Mouse (Mus musculus): ENCODE data around the gene Tecpr2. TPM values are rescaled to one million over a fixed set of nuclear protein-coding genes. Genes with fewer than 3 reads are reported as not detected.

Gene Tecpr2
- total RNA-seq, 2 experiments from 2014 or later: 1.3 to 3.1 TPM

DNA sequence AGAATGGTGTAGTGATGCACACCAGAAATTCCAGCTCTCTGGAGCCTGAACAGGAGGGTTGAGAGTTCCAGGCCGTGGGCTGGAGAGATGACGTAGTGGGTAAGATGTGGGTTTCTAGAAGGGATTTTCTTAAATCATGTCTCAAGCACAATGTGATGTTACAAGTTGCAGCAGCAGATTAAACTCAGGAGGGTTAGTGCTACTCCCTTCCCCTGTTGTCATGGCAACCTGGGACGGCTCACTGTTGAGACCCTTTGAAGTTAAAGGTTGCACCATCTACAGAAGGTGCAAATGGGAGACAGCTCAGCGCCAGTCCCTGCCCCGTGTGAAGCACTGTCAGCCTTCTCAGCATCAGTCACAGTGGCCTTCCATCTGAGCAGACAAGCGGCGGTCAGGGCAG lies 27.8 kb upstream of the Tecpr2 start:
- no peak for ATAC-seq (replicated peaks; ENCODE audit: low FRiP score, poor library complexity, severe bottlenecking)

DNA sequence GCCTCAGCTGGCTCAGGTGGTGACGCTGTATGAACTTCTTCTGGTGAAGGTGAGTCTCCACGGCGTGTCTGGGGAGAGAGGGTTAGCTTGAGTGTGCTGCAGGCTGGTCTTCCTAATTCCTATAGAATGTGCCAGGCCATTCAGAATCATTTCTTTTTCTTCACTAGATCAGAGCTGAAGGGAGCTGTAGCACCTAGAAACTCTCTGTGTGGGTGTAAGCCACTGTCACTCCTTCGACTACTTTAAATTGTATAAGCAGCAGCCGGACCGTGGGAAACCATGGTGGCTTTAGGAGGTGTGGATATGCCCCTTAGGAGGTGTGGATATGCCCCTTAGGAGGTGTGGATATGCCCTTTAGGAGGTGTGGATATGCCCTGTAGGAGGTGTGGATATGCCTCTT lies 25.1 kb upstream of the Tecpr2 start:
- no peak for ATAC-seq (replicated peaks; ENCODE audit: low FRiP score, poor library complexity, severe bottlenecking)

DNA sequence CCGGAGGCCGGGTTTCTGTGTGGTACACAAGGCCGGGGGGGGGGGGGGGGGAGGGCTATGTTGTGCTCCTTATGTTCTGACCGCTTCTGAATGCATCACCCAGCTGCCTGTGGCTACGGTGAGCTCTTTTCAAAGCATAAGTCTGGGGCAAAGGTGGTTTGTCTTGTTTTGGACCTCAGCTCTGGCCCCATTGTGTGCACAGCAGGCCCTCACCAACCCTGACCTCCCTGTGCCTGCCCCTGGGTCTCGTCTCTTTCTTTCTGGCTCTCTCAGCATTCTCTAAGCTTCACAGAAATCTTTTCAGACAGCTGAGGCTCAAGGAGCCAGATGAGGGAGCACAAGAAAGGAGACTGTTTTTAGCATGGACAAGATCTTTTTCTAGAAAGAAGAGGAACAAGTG lies 23.5 kb upstream of the Tecpr2 start:
- no peak for ATAC-seq (replicated peaks; ENCODE audit: low FRiP score, poor library complexity, severe bottlenecking)

- no peak for ATAC-seq (replicated peaks; ENCODE audit: low FRiP score, poor library complexity, severe bottlenecking)
Measured at GRCm38 (mm10) chr12:110865989-110866388, 23.1 kb upstream of the Tecpr2 start.

DNA sequence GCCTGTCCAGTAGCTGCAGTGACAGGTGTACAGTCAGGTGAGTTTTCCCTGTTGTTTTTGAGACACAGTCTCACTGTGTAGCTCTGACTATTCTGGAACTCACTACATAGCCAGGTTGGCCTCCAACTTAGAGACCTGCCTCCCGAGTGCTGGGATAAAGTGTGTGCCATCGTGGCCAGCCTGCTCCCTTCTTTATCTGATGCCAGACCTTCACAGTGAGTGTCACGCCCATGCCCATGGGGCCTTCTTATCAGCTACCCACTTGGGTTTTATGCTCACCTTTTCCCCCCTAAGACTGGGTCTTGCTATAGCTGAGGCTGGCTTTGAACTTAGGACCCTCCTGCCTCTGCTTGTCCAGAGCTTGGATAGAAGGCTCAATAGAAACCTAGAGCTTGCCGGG lies 19.0 kb upstream of the Tecpr2 start:
- ATAC-seq (replicated peaks; ENCODE audit: low FRiP score, poor library complexity, severe bottlenecking): peak; percentile 86

DNA sequence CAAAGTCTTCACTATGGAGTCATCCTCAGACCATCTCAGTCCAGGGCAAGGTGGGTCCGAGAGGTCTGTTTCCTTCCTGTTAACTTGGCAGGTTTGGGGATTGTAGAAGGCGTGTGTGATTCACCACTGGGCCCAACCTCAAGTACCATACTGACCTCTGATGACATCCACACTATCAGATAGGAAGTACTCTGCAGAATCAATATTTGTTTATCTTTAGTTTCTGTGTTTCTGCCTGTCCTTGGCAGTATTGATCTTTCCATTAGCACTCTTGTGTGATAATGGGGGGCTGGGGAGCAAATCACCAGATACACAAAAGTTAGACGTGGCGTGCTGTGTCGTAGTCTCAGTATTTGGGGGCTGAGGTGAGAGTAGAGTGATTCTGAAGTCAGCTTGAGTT lies 17.8 kb upstream of the Tecpr2 start:
- no peak for ATAC-seq (replicated peaks; ENCODE audit: low FRiP score, poor library complexity, severe bottlenecking)

DNA sequence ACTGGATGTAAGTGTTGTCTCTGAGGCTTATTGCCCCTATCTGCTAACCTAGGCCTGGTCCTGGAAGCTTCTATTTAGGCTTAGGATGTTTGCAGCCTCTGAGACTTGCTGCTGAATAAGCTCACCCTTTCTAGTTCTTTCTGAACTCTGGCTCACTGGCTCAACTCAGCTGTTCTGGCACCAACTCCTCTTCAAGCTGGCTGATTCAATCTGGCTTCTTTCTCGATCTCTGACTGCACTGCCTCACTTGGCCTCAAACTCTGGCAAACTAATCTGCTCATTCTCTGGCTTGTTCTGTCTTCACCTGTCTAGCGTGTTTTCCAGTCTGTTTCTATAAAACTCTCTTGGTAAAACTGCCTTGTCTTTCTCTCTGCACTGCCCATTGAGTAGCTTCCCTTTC lies 13.7 kb upstream of the Tecpr2 start:
- no peak for ATAC-seq (replicated peaks; ENCODE audit: low FRiP score, poor library complexity, severe bottlenecking)

GRCm38 (mm10) chr12:110882291-110882690 lies 6.8 kb upstream of the Tecpr2 start:
- ATAC-seq (replicated peaks; ENCODE audit: low FRiP score, poor library complexity, severe bottlenecking): no peak

DNA sequence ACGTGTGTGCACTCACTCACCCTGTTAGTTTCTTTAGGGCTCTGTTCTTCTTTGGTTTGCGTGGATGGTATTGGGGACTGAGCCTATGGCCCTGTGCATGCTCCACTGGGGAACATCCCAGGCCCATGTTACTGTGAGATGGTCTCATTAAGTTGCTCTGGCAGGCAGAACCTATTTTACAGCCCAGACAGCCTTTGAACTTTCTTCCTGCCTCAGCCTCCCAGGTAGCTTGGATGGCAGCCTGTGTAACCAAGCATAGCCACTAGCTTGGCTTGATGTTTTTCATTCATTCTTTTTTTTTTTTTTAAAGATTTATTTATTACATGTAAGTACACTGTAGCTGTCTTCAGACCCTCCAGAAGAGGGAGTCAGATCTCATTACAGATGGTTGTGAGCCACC lies 3.8 kb upstream of the Tecpr2 start:
- no peak for ATAC-seq (replicated peaks; ENCODE audit: low FRiP score, poor library complexity, severe bottlenecking)

DNA sequence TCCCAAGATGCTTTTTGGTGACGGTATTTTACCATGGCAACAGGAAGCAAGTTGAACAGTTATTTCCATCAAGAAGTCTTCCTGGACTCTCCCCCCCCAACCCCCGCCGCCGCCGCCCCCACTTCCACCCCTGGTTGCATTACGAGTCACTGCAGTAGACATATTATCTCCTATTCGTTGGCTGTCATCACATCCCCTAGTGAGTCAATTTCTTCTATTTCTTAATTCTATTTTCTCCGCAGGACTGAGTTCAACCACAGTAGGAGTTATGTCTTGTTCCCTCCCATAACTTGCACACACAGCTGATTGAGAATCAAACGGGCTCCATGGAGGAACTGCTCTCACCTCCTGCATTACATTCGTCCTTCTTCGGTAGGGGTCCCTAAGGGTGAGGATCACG lies 958 bp upstream of the Tecpr2 start:
- ATAC-seq (replicated peaks; ENCODE audit: low FRiP score, poor library complexity, severe bottlenecking): no peak

GRCm38 (mm10) chr12:110888606-110889005 lies 458 bp upstream of the Tecpr2 start:
- ATAC-seq (replicated peaks; ENCODE audit: low FRiP score, poor library complexity, severe bottlenecking): peak; percentile 21

DNA sequence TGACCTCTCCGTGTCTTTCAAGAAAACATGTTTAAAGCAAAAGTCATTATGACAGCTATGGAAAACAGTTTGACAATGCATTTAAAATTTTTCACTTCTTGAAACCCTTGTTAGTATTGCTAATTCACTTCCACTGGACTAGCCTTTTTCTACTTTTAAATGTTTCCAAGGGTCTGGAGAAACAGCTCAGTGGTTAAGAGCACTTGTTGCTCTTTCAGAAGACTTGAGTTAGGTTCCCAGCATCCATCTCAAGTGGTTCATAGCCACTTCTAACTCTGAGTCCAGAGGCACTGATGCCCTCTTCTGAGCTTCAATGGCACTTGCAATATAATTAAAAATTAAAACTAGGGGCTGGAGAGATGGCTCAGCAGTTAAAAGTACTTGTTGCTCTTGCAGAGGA lies 2.8 kb downstream of the Tecpr2 start:
- ATAC-seq (replicated peaks; ENCODE audit: low FRiP score, poor library complexity, severe bottlenecking): no peak

DNA sequence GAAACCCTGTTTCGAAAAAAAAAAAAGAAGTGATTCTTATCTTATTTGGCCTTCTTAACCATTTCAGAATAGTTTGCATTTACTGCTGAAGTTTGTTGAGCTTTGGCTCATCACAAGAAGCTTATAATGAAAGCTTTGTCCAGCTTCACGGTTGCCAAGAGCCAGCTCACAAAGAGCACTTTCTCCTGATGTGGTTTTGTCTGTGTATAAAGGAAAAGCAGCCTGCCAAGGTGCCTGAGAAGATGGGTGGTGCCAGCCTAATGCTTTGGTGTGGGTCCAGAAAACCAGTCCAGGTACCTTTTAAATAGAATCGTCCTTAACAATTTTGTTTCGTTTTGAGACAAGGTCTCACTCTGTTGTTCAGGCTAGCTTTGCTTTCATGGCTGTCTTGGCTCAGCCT lies 13.0 kb downstream of the Tecpr2 start:
- no peak for ATAC-seq (replicated peaks; ENCODE audit: low FRiP score, poor library complexity, severe bottlenecking)

DNA sequence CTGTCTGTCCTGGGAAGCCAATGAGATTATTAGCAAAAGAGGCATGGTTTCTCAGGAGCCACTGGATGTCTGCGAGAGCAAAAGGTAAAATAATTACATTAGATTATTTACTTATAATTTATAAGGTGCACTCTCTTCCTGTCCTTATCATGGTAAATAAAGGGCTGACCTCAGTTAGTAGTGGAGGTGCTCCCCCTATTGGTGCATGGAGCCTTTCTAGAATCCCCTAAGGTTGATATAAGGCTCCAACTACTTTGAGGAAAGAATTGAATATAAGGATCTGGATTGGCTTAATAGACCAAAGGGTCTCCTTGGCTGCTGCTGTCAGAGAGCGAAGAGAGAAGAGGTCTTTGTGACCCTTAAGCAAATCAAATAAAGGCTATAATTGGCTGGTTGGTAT lies 14.5 kb downstream of the Tecpr2 start:
- no peak for ATAC-seq (replicated peaks; ENCODE audit: low FRiP score, poor library complexity, severe bottlenecking)

DNA sequence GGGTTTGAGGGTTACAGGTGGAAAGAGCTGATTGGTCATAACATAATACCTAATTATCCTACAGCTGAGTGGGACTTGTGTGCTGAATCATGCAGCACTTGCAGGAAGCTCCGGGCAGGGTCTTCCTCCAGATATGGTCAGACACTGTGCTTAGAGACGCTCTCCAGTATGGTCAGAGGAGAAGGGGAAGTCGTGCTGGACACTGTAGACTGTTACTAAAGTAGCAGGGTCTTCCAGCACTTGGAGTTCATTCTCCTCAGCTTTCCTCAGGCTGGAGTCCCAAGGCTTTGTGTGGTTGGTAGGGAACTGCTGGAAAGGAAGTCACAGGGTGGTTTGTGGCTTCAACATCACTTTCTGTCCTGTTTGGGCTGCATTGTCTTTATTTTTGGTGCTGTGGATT lies 18.8 kb downstream of the Tecpr2 start:
- ATAC-seq (replicated peaks; ENCODE audit: low FRiP score, poor library complexity, severe bottlenecking): no peak

DNA sequence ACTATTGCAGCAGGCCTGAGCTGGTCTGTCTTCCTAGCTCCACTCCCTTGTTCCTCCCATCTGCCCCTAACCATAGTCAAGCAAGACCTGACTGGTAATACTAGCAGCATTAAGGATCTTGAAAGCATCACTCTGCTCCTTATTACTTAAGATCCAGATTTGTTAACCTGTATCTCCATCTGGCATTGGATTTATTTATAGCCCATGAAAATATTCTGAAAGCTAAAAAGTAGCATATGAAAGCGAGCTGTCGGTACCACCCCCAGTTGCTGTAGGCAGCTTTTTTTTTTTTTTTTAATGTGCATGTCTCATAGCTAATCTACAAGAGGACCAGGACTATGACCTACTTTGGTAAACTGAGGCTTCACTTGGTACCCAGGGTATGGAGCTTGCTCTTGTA lies 20.9 kb downstream of the Tecpr2 start:
- no peak for ATAC-seq (replicated peaks; ENCODE audit: low FRiP score, poor library complexity, severe bottlenecking)

GRCm38 (mm10) chr12:110915761-110916160 lies 26.7 kb downstream of the Tecpr2 start:
- ATAC-seq (replicated peaks; ENCODE audit: low FRiP score, poor library complexity, severe bottlenecking): no peak

- 0 out of 2 replicates have a peak, but pooled peaks have one; percentile 17 for ATAC-seq (replicated peaks; ENCODE audit: low FRiP score, poor library complexity, severe bottlenecking)
Measured at GRCm38 (mm10) chr12:110920254-110920653, 31.2 kb downstream of the Tecpr2 start.

- no peak for ATAC-seq (replicated peaks; ENCODE audit: low FRiP score, poor library complexity, severe bottlenecking)
Measured at GRCm38 (mm10) chr12:110921572-110921971, 32.5 kb downstream of the Tecpr2 start.

DNA sequence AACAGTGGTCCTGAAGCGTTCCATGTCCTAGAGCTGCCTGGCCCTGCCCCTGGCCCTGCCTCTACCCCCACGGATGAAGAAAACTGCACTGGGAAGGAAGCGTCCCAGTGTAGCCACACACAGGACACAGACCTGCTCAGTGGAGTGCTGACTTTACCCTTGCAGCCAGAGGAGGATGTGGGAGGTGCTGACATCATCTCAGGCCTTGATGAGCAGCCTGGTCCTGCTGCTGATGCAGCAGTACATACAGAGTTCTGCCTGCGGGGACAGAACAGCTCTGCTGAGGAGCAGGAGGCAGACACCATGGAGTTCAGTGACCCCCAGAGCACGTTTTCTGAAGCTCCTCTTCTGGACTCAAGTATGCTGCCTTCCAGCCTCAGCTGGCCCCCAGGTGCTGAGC lies 43.8 kb downstream of the Tecpr2 start:
- no peak for ATAC-seq (replicated peaks; ENCODE audit: low FRiP score, poor library complexity, severe bottlenecking)

GRCm38 (mm10) chr12:110935983-110936620 lies 47.0 kb downstream of the Tecpr2 start:
- peak; percentile 94 for ATAC-seq (replicated peaks; ENCODE audit: low FRiP score, poor library complexity, severe bottlenecking)

- ATAC-seq (replicated peaks; ENCODE audit: low FRiP score, poor library complexity, severe bottlenecking): no peak
Measured at GRCm38 (mm10) chr12:110937496-110937895, 48.4 kb downstream of the Tecpr2 start.

Data from erythroid progenitor cell, adult 5-6 weeks (primary cell).